Mouse (Mus musculus): ENCODE measurements around the gene Wfdc10. TPM values are rescaled to one million over a fixed set of nuclear protein-coding genes. Genes with fewer than 3 reads are reported as not detected.

Gene Wfdc10
- total RNA-seq, 2 experiments from 2014 or later: not detected

GRCm38 (mm10) chr2:164698201-164698600 lies 42.4 kb downstream of the Wfdc10 start, which contains the start of gene Spint4:
Spint4 (plus strand) TSS chr2:164698501.
- intact Hi-C loops (cut with DNase I): no loop called here
- DNase-seq: no peak

GRCm38 (mm10) chr2:164700959-164701358 lies 45.1 kb downstream of the Wfdc10 start:
- DNase-seq: no peak
- intact Hi-C loops (cut with DNase I): no loop called here

- DNase-seq: no peak
- intact Hi-C loops (cut with DNase I): no loop called here
These were observed 45.9 kb downstream of the Wfdc10 start for GRCm38 (mm10) chr2:164701761-164702160.

GRCm38 (mm10) chr2:164704235-164704634 lies 48.4 kb downstream of the Wfdc10 start:
- no peak for DNase-seq
- intact Hi-C loops (cut with DNase I): no loop called here

GRCm38 (mm10) chr2:164705328-164705727 lies 49.5 kb downstream of the Wfdc10 start:
- intact Hi-C loops (cut with DNase I): no loop called here
- no peak for DNase-seq

- intact Hi-C loops (cut with DNase I): no loop called here
- DNase-seq: no peak
These were observed 50.1 kb downstream of the Wfdc10 start for GRCm38 (mm10) chr2:164705991-164706390.

Other genes with a start within 250 kb of the Wfdc10 start
- 10 to 100 TPM; 24.3 to 39.3 TPM for gene Sdc4, start 212.2 kb upstream of the Wfdc10 start, total RNA-seq (2021)
- gene Sys1, start 199.1 kb upstream of the Wfdc10 start, total RNA-seq (2021): 10 to 100 TPM; 21.3 to 25.1 TPM
- gene Gm20458, start 195.1 kb upstream of the Wfdc10 start, total RNA-seq (2021): 1 to 10 TPM; 5.5 to 7.4 TPM
- not detected for gene Trp53tg5, start 182.3 kb upstream of the Wfdc10 start, total RNA-seq (2021)
- gene Dbndd2, start 169.9 kb upstream of the Wfdc10 start, total RNA-seq (2021): 10 to 100 TPM; 17.1 to 18.9 TPM
- gene Pigt, start 158.5 kb upstream of the Wfdc10 start, total RNA-seq (2021): 10 to 100 TPM; 56.4 to 56.8 TPM
- gene Wfdc2, start 93.6 kb upstream of the Wfdc10 start, total RNA-seq (2021): 1 to 10 TPM in 1 of 2 experiments, under 1 TPM in 1; 0.84 to 1.0 TPM
- not detected for gene Spint3, start 82.6 kb upstream of the Wfdc10 start, total RNA-seq (2021)
- gene Wfdc6a, start 70.6 kb upstream of the Wfdc10 start, total RNA-seq (2021): not detected
- not detected for gene Eppin, start 62.5 kb upstream of the Wfdc10 start, total RNA-seq (2021)
- gene Wfdc6b, start 42.5 kb upstream of the Wfdc10 start, total RNA-seq (2021): not detected
- gene Wfdc8, start 42.4 kb upstream of the Wfdc10 start, total RNA-seq (2021): not detected
- not detected for gene Wfdc16, start 17.2 kb upstream of the Wfdc10 start, total RNA-seq (2021)
- gene Wfdc9, start 537 bp downstream of the Wfdc10 start, total RNA-seq (2021): not detected
- not detected for gene Wfdc11, start 18.0 kb downstream of the Wfdc10 start, total RNA-seq (2021)
- not detected for gene Wfdc13, start 29.1 kb downstream of the Wfdc10 start, total RNA-seq (2021)
- gene Spint4, start 42.5 kb downstream of the Wfdc10 start, total RNA-seq (2021): not detected
- gene Spint5, start 59.3 kb downstream of the Wfdc10 start, total RNA-seq (2021): not detected
- gene Wfdc3, start 89.9 kb downstream of the Wfdc10 start, total RNA-seq (2021): under 1 TPM; 0.17 to 0.40 TPM
- 10 to 100 TPM; 35.8 to 38.5 TPM for gene Dnttip1, start 89.9 kb downstream of the Wfdc10 start, total RNA-seq (2021)
- 10 to 100 TPM; 31.7 to 32.5 TPM for gene Ube2c, start 113.9 kb downstream of the Wfdc10 start, total RNA-seq (2021)
- gene Tnnc2, start 123.9 kb downstream of the Wfdc10 start, total RNA-seq (2021): under 1 TPM in 1 of 2 experiments, not detected in 1; 0.52 TPM
- 10 to 100 TPM; 25.9 to 26.3 TPM for gene Snx21, start 129.8 kb downstream of the Wfdc10 start, total RNA-seq (2021)
- gene Acot8, start 148.8 kb downstream of the Wfdc10 start, total RNA-seq (2021): 10 to 100 TPM; 12.6 to 13.4 TPM
- gene Zswim3, start 149.1 kb downstream of the Wfdc10 start, total RNA-seq (2021): 1 to 10 TPM; 2.1 to 2.9 TPM
- gene Zswim1, start 166.6 kb downstream of the Wfdc10 start, total RNA-seq (2021): 1 to 10 TPM; 5.2 to 5.3 TPM
- gene Spata25, start 172.5 kb downstream of the Wfdc10 start, total RNA-seq (2021): under 1 TPM; 0.55 to 0.69 TPM
- gene Ctsa, start 176.8 kb downstream of the Wfdc10 start, total RNA-seq (2021): 100 to 1,000 TPM; 108 to 116 TPM
- gene Neurl2, start 177.4 kb downstream of the Wfdc10 start, total RNA-seq (2021): 10 to 100 TPM; 26.4 to 35.8 TPM
- gene Pltp, start 201.7 kb downstream of the Wfdc10 start, total RNA-seq (2021): 10 to 100 TPM; 39.1 to 40.9 TPM
- gene Pcif1, start 223.3 kb downstream of the Wfdc10 start, total RNA-seq (2021): 10 to 100 TPM; 42.2 to 45.1 TPM

Measured in heart, postnatal 10 days (tissue).